Mouse (Mus musculus) neural tube, embryonic 12.5 days (tissue): Measurements from ENCODE around the gene Vgll4. TPM values are rescaled to one million over a fixed set of nuclear protein-coding genes. Genes with fewer than 3 reads are reported as not detected.

ENCODE experiments used
- ATAC-seq: fragments of 200-750 bp; cut with Nextera tagmentation; 2 replicates; pipeline ENCODE4 v1.8.0; 2017; ENCODE audit warnings: low read depth, mild to moderate bottlenecking, moderate TSS enrichment, moderate library complexity; ENCODE audit not compliant: low FRiP score
- H3K27ac ChIP-seq: fragments of 300-500 bp; sonication (generic); 2 replicates; pipeline ENCODE4 v1.5.1; 2016
- H3K27me3 ChIP-seq: fragments of 300-500 bp; sonication (generic); replicated peaks from 2 replicates; pipeline ENCODE4 v1.6.1; 2016; ENCODE audit warnings: mild to moderate bottlenecking
- H3K36me3 ChIP-seq: fragments of 300-500 bp; sonication (generic); 2 replicates; pipeline ENCODE4 v1.6.1; 2016; ENCODE audit warnings: mild to moderate bottlenecking
- H3K4me1 ChIP-seq: fragments of 300-500 bp; sonication (generic); 2 replicates; pipeline ENCODE4 v1.6.1; 2016
- H3K4me2 ChIP-seq: fragments of 300-500 bp; sonication (generic); replicated peaks from 2 replicates; pipeline ENCODE4 v1.6.1; 2016; ENCODE audit warnings: mild to moderate bottlenecking
- H3K4me3 ChIP-seq: fragments of 300-500 bp; sonication (generic); 2 replicates; pipeline ENCODE4 v1.5.1; 2016
- H3K9ac ChIP-seq: fragments of 300-500 bp; sonication (generic); 2 replicates; pipeline ENCODE4 v1.6.1; 2016; ENCODE audit warnings: mild to moderate bottlenecking
- H3K9me3 ChIP-seq: fragments of 300-500 bp; sonication (generic); 2 replicates; pipeline ENCODE4 v1.6.1; 2016; ENCODE audit warnings: mild to moderate bottlenecking
- WGBS: fragments of 180-500 bp; shearing (Covaris S2); methylation state at CpG from one replicate; pipeline ENCODE4 v1.1.7; 2016; 5-methylcytosine and 5-hydroxymethylcytosine counted together
- polyA plus RNA-seq: library from polyadenylated mRNA; unstranded; fragments of >200 nt; fragmentation: Nextera tagmentation; extraction: Ambion mirVana; gene quantifications from 2 replicates; pipeline ENCODE4 v1.2.1, GENCODE M21; 2016

Vgll4 gene
- polyA plus RNA-seq, 1 experiment from 2014 or later: 81.7 TPM

GRCm38 (mm10) chr6:114869501-114870076 is 100.2 kb downstream of the Vgll4 start:
- H3K27ac ChIP-seq: no peak overlapping the region
- no peaks in the 10 kb centered on the region for H3K9me3 ChIP-seq
- no peak overlapping the region for H3K4me3 ChIP-seq
- no peak for ATAC-seq
- WGBS: 73% methylated on average over 6 of the region's 6 CpGs
- H3K4me1 ChIP-seq: peaks cover 46% of the 10 kb centered on the region
- H3K36me3 ChIP-seq: peaks cover 7% of the 10 kb centered on the region; the same call in 1 of the 2 replicates
- H3K27me3 ChIP-seq: no peaks in the 10 kb centered on the region
- no peak overlapping the region for H3K4me2 ChIP-seq
- H3K9ac ChIP-seq: peak overlapping the region; percentile 2; the same call in 1 of the 2 replicates

- no peak overlapping the region for H3K4me3 ChIP-seq
- peaks cover 11% of the 10 kb centered on the region; the same call in 1 of the 2 replicates for H3K36me3 ChIP-seq
- H3K4me2 ChIP-seq: no peak overlapping the region
- peaks cover 37% of the 10 kb centered on the region for H3K4me1 ChIP-seq
- no peak for ATAC-seq
- no peak overlapping the region for H3K9ac ChIP-seq
- H3K27me3 ChIP-seq: no peaks in the 10 kb centered on the region
- H3K27ac ChIP-seq: no peak overlapping the region
- WGBS: 84% methylated on average over 7 of the region's 7 CpGs
- H3K9me3 ChIP-seq: no peaks in the 10 kb centered on the region
Observed at GRCm38 (mm10) chr6:114868656-114869055, 101.1 kb downstream of the Vgll4 start.

- H3K4me3 ChIP-seq: no peak overlapping the region
- no peaks in the 10 kb centered on the region for H3K27me3 ChIP-seq
- H3K4me2 ChIP-seq: no peak overlapping the region
- H3K9ac ChIP-seq: no peak overlapping the region
- H3K4me1 ChIP-seq: peaks cover 25% of the 10 kb centered on the region
- H3K36me3 ChIP-seq: peaks cover 30% of the 10 kb centered on the region
- H3K9me3 ChIP-seq: no peaks in the 10 kb centered on the region
- ATAC-seq: no peak
- H3K27ac ChIP-seq: no peak overlapping the region
- WGBS: 92% methylated on average over 4 of the region's 4 CpGs
Observed at GRCm38 (mm10) chr6:114866619-114867018, 103.2 kb downstream of the Vgll4 start.

GRCm38 (mm10) chr6:114866078-114866477 is 103.7 kb downstream of the Vgll4 start:
- Histone ChIP-seq H3K9ac (no peak overlapping the region), H3K27me3 (no peaks in the 10 kb centered on the region), H3K4me2 (no peak overlapping the region), H3K27ac (no peak overlapping the region), H3K36me3 (peaks cover 30% of the 10 kb centered on the region), H3K4me3 (no peak overlapping the region), H3K4me1 (peaks cover 25% of the 10 kb centered on the region), H3K9me3 (no peaks in the 10 kb centered on the region)
- WGBS: 88% methylated on average over 3 of the region's 3 CpGs
- ATAC-seq: no peak

DNA sequence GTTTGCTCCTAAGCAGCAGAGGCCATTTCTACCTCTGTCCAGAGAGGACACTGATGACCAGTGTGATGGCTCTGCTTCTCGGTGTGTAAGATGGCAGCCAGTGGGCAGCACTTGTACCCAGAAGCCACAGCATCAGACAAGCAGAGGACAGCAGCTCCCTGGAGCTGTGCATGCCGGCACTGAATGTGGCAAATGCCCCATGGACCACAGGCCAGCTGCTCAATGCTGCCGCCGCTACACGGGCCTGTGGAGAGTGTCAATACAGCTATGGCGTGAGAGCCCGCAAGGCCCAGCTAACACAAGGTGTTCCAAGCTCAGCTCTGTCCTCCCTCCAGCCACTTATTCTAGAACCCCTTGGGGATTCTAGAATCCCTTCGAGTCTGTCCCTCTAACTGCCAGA is 105.4 kb downstream of the Vgll4 start:
- Histone ChIP-seq H3K4me3 (no peak overlapping the region), H3K4me1 (peaks cover 9% of the 10 kb centered on the region), H3K9ac (no peak overlapping the region), H3K9me3 (no peaks in the 10 kb centered on the region), H3K27me3 (no peaks in the 10 kb centered on the region), H3K4me2 (no peak overlapping the region), H3K36me3 (peaks cover 41% of the 10 kb centered on the region), H3K27ac (no peak overlapping the region)
- whole genome bisulfite sequencing: 90% methylated on average over 8 of the region's 8 CpGs
- no peak for ATAC-seq

DNA sequence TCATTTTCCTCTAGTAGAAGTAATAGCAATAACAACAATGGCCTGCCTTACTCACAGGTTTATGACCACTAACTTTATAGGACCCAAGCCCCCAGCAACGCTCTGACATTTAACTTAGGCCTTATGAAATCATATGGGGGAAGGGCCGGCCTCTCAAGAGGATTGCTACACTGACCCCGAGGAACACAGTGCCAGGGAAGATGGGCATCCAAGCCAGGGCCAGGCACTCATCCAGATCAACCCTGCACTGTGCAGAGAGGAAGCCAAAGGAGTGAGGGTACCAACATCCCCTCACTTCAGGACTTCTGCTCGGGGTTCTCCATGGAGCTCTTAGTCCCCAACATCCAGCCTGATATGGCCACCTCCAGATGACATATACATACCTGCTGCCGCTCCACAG is 106.3 kb downstream of the Vgll4 start:
- ATAC-seq: no peak
- Histone ChIP-seq H3K36me3 (peaks cover 49% of the 10 kb centered on the region), H3K9me3 (no peaks in the 10 kb centered on the region), H3K27me3 (no peaks in the 10 kb centered on the region), H3K4me2 (no peak overlapping the region), H3K27ac (no peak overlapping the region), H3K4me3 (no peak overlapping the region), H3K9ac (no peak overlapping the region), H3K4me1 (no peaks in the 10 kb centered on the region; the same call in 1 of the 2 replicates)
- 86% methylated on average over 5 of the region's 5 CpGs for WGBS

DNA sequence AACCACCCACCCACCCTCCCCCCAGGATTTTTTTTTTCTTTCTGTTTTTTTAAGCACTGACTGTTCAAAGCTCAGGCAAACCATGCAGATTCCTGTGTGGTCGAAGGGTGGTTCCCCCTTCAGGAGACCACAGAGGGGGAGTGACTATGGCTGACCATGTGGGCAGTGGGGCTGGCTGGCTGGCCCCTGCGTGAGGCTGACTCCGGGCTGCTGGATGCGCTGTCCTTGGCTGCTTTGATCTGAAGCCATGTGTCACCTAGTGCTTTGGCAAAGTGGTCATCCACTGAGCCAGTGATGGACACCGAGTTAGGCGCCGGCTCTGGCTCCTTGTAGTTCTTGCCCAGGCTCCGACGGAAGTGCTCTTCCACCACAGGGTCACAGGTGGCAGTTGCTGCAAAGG is 107.7 kb downstream of the Vgll4 start:
- Histone ChIP-seq H3K27ac (no peak overlapping the region), H3K4me1 (no peaks in the 10 kb centered on the region; the same call in 1 of the 2 replicates), H3K36me3 (peaks cover 49% of the 10 kb centered on the region), H3K4me2 (no peak overlapping the region), H3K4me3 (no peak overlapping the region), H3K9me3 (no peaks in the 10 kb centered on the region), H3K27me3 (no peaks in the 10 kb centered on the region), H3K9ac (no peak overlapping the region)
- no peak for ATAC-seq
- WGBS: 86% methylated on average over 9 of the region's 9 CpGs

GRCm38 (mm10) chr6:114861591-114861990 is 108.2 kb downstream of the Vgll4 start:
- Histone ChIP-seq H3K27me3 (no peaks in the 10 kb centered on the region), H3K4me1 (no peaks in the 10 kb centered on the region; the same call in 1 of the 2 replicates), H3K36me3 (peaks cover 49% of the 10 kb centered on the region), H3K27ac (no peak overlapping the region), H3K4me2 (no peak overlapping the region), H3K9ac (no peak overlapping the region), H3K4me3 (no peak overlapping the region), H3K9me3 (no peaks in the 10 kb centered on the region)
- WGBS: 68% methylated on average over 9 of the region's 9 CpGs
- no peak for ATAC-seq

DNA sequence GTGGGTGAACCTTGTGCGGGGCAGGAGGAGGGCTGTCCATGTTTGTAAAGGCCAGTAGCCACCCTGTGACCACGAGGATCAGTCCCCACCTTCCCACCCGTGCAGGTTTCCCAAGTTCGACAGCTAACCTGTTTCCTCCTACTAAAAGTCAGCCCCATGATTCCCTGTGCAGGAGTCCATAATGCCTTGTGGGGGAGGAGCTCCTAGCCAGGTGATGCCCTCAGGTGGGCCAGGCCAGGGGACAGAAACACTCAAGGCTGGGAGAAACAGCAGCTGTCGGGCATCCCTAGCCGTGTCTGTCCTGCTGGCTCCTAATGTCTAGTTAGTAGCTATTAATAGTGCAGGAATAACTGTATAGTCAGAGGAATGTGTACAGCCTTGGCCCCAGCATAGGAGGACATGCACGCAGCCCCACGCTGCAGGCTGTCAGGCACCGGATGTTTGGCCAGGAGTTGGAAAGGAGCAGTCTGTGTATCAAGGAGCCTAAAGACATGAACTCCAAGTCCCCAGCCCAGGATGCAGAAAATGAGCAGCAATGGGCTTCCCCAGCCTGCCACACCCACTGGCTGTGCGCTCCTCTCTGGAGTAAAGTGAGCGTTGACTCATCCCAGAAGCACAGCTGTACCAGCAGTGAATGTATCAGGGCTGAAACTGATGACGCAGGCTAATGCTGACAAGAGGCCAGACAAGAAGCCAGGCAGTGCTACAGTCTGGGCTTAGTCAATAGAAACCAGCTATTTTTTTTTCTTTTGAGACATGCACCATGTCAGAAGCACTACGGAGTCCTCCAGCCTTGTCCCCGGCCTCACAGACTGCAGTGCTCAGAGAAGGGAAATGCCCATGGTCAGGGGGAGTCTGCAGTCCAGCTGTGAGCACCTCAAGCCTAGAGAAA is 108.9 kb downstream of the Vgll4 start:
- H3K4me2 ChIP-seq: no peak overlapping the region
- H3K27ac ChIP-seq: no peak overlapping the region
- H3K36me3 ChIP-seq: peaks cover 49% of the 10 kb centered on the region
- 92% methylated on average over 14 of the region's 14 CpGs for WGBS
- H3K4me1 ChIP-seq: no peaks in the 10 kb centered on the region; the same call in 1 of the 2 replicates
- ATAC-seq: no peak
- H3K4me3 ChIP-seq: no peak overlapping the region
- H3K9me3 ChIP-seq: no peaks in the 10 kb centered on the region
- no peak overlapping the region for H3K9ac ChIP-seq
- H3K27me3 ChIP-seq: no peaks in the 10 kb centered on the region

DNA sequence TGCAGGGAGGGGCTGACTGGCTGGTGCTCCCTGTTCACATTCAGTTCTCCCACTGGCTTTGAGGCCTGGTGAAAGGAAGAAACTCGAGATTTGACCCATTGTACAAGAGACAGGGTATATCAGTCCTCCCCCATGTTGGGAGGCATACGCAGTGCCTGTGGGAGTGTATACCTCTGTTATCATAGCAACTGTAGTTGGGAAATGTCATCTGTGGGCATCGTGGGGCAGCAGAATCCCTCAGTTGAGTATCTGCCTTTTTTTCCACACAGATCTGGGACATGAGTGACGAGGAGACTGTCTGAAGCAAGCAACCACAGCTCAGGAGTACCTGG is 111.1 kb downstream of the Vgll4 start:
- no peak overlapping the region for H3K9ac ChIP-seq
- H3K27ac ChIP-seq: no peak overlapping the region
- H3K36me3 ChIP-seq: peaks cover 45% of the 10 kb centered on the region
- no peaks in the 10 kb centered on the region for H3K27me3 ChIP-seq
- no peak overlapping the region for H3K4me3 ChIP-seq
- no peak for ATAC-seq
- H3K9me3 ChIP-seq: no peaks in the 10 kb centered on the region
- WGBS: 86% methylated on average over 4 of the region's 4 CpGs
- no peak overlapping the region for H3K4me2 ChIP-seq
- H3K4me1 ChIP-seq: peaks cover 16% of the 10 kb centered on the region

DNA sequence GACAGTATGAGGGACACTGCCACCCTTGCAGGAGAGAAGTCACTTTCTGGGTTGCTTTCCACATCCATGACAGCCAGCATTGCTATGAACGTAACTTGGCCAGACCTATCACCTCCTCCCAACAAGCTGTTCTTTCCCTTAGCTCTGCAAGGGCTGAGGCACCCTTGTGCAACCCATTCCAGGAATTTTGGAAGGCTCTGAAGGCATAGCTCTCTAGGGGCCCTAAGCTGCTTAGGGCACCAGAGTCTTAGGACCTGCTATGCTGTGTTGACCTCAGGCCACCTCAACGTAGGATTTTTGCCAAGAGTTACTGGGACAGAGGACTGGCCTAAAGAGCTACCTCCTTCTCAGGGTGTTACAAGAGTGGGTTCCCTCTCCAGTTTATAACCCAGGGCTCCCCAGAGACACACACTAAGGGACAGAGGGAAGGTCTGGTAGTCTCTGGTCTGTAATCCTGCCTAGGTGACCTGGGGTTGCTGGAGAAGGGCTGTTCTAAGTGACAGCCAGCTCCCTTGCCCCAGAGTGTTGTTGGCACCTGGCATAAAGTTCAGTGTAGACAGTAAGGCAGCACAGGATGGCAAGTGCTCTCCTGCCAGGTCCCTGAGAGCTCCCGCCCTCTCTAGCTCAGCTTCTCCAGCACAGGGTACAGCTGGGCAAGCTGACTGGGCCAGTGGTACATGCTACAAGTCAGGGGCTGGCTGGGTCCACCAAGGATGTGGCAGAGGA is 111.6 kb downstream of the Vgll4 start:
- H3K9ac ChIP-seq: no peak overlapping the region
- 89% methylated on average over 3 of the region's 3 CpGs for WGBS
- no peaks in the 10 kb centered on the region for H3K27me3 ChIP-seq
- peaks cover 18% of the 10 kb centered on the region for H3K4me1 ChIP-seq
- H3K4me3 ChIP-seq: no peak overlapping the region
- H3K9me3 ChIP-seq: no peaks in the 10 kb centered on the region
- ATAC-seq: no peak
- no peak overlapping the region for H3K4me2 ChIP-seq
- no peak overlapping the region for H3K27ac ChIP-seq
- peaks cover 41% of the 10 kb centered on the region for H3K36me3 ChIP-seq

DNA sequence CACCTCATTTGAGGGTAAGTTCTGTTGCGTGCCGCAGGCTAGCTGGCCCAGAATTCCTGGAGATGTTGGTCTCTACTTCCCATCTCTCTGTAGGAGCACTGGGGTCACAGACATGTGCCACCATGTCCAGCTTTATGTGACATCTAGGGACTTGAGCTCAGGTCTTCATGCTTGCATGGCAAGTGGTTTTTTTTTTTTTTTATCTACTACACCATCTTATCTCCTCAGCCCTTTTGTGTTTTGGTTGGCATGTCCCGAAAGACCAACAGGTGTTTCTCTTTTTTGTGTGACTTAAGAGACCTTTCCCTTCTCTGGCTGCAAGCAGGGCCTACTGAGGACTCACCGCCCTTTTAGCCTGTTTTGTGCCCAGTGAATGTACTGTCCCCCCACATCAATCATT is 113.3 kb downstream of the Vgll4 start:
- Histone ChIP-seq H3K4me1 (peaks cover 35% of the 10 kb centered on the region), H3K9me3 (no peaks in the 10 kb centered on the region), H3K27me3 (no peaks in the 10 kb centered on the region), H3K36me3 (peaks cover 25% of the 10 kb centered on the region), H3K27ac (no peak overlapping the region), H3K9ac (no peak overlapping the region), H3K4me3 (no peak overlapping the region), H3K4me2 (no peak overlapping the region)
- WGBS: 89% methylated on average over 4 of the region's 4 CpGs
- no peak for ATAC-seq
